Mouse (Mus musculus): ENCODE data around the gene Ano1.

GRCm38 (mm10) chr7:144656261-144656967, 95.4 kb downstream of the Ano1 start:
- TF ChIP-seq EP300 (IDR thresholded peaks at IDR 0.05) (no peak), CTCF (IDR thresholded peaks at IDR 0.05) (0 out of 2 replicates have a peak, but pooled peaks have one; percentile 19)
